In the genomic region with DNA sequence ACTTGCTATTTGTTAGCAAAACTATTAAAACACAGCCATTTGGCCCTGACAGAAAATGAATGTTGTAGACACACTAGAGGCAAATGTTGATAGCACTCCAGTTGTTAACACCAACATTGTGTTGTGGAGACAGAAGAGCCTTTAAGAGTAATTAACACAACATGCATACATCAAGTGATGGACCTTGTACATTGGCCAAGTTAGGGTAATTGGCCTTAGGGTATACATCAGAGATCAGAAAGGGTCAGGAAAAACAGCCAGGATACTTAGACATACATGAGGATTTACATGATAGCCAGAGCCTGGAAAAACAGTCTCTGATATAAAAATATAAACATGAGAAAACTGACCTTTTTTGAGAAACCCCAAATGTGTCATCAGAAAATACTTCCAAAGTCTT, we compare ENCODE assay signal across 18 mouse cellular contexts.
"Had no signal": no experiment of that assay in that cellular context is flagged by ENCODE, and none has a peak within 500 bp of the region (broad histone marks: within the 10 kb centered on the region; RNA-seq: fewer than 3 reads in every experiment).

No protein-coding gene starts in this region.

- H3K4me3 ChIP-seq: lung, embryonic 15.5 days; megakaryocyte, embryonic 14.5 days; midbrain, embryonic 12.5 days; neural tube, embryonic 12.5 days; stomach, embryonic 15.5 days had no signal

- DNase-seq: liver, postnatal 0 days; lung, adult 2 months; lung, postnatal 14 days; lung, postnatal 36 days; midbrain, embryonic 14.5 days; right cerebral cortex, postnatal 14 days; thymus, adult 2 months; thymus, postnatal 25 days; thymus, postnatal 4 days had no signal

- H3K36me3 ChIP-seq: lung, embryonic 15.5 days; midbrain, embryonic 12.5 days; neural tube, embryonic 12.5 days; stomach, embryonic 15.5 days had no signal

- H3K9ac ChIP-seq: liver, postnatal 0 days; lung, embryonic 15.5 days; midbrain, embryonic 12.5 days; neural tube, embryonic 12.5 days; stomach, embryonic 15.5 days had no signal

- ATAC-seq: liver, postnatal 0 days; lung, postnatal 0 days; midbrain, embryonic 16.5 days had no signal

- H3K9me3 ChIP-seq: lung, embryonic 15.5 days; midbrain, embryonic 12.5 days; neural tube, embryonic 12.5 days; stomach, embryonic 15.5 days had no signal

- H3K4me1 ChIP-seq: lung, embryonic 15.5 days; megakaryocyte, embryonic 14.5 days; midbrain, embryonic 12.5 days; neural tube, embryonic 12.5 days; stomach, embryonic 15.5 days had no signal

- H3K27me3 ChIP-seq: lung, embryonic 15.5 days; megakaryocyte, embryonic 14.5 days; midbrain, embryonic 12.5 days; neural tube, embryonic 12.5 days; stomach, embryonic 15.5 days had no signal

- H3K27ac ChIP-seq: lung, embryonic 15.5 days; macrophage; midbrain, embryonic 12.5 days; neural tube, embryonic 12.5 days; stomach, embryonic 15.5 days; stomach, postnatal 0 days had no signal

- H3K4me2 ChIP-seq: lung, embryonic 15.5 days; midbrain, embryonic 12.5 days; neural tube, embryonic 12.5 days; stomach, embryonic 15.5 days had no signal
